32 mouse cellular contexts compared by ENCODE assay signal in genomic region chr2:156073725-156074124, GRCm38 (mm10). TPM values are rescaled to one million over a fixed set of nuclear protein-coding genes. Genes with fewer than 3 reads are reported as not detected.
DNase-seq lines count a peak whose midpoint lies in the region; TF ChIP-seq lines count a peak whose summit lies in the region.
"Had no signal": no experiment of that assay in that cellular context is flagged by ENCODE, and none has a peak within 500 bp of the region (broad histone marks: within the 10 kb centered on the region; RNA-seq: fewer than 3 reads in every experiment).

No protein-coding gene starts in this region.

- no peak overlapping the region for H3K4me3 ChIP-seq in heart, adult 2 months
- H3K4me3 ChIP-seq: embryonic facial prominence, embryonic 12.5 days; left cerebral cortex, adult 2 months; limb, embryonic 13.5 days had no signal

- no peaks in the 10 kb centered on the region for H3K4me1 ChIP-seq in heart, adult 2 months (ENCODE audit: control insufficient read depth, insufficient read depth, low read length)
- H3K4me1 ChIP-seq: embryonic facial prominence, embryonic 12.5 days; limb, embryonic 13.5 days had no signal

- H3K36me3 ChIP-seq in heart, adult 2 months (ENCODE audit: control insufficient read depth, insufficient read depth, low read length): no peaks in the 10 kb centered on the region

- 89% methylated on average over 15 of the region's 15 CpGs for WGBS in heart, adult 2 months

- TF ChIP-seq POLR2A in heart, adult 2 months (IDR thresholded peaks at IDR 0.05; ENCODE audit: insufficient read depth, low read depth, low read length): no peak

- DNase-seq in kidney, postnatal 10 days: peak; percentile 26
- DNase-seq in kidney, adult 18-20 months: no peak
- DNase-seq in heart, adult 2 months: peak; percentile 46 to 49
- peak; percentile 48 to 53 for DNase-seq in heart, postnatal 14 days
- peak; percentile 57 for DNase-seq in lung, postnatal 10 days
- DNase-seq in spleen, postnatal 14 days (ENCODE audit: low spot score in 2 of 2): no peak
- no peak for DNase-seq in ovary, postnatal 10 days (ENCODE audit: low spot score)
- no peak for DNase-seq in gastrocnemius, postnatal 4 days (ENCODE audit: low spot score in 2 of 2)
- DNase-seq: adrenal gland, postnatal 14 days; cerebellum, adult 11 months; cerebellum, adult 9-10 months; embryo, embryonic 11 days; gastrocnemius, postnatal 14 days; kidney, postnatal 25 days; midbrain, embryonic 14.5 days; spleen, adult 18-20 months; thymus, postnatal 14 days had no signal

- no peaks in the 10 kb centered on the region for H3K27me3 ChIP-seq in heart, adult 2 months (ENCODE audit: control insufficient read depth, insufficient read depth, low read length)
- H3K27me3 ChIP-seq: embryonic facial prominence, embryonic 12.5 days; limb, embryonic 13.5 days had no signal

- no peaks in the 10 kb centered on the region for H3K79me2 ChIP-seq in heart, adult 2 months (replicated peaks; ENCODE audit: control insufficient read depth, insufficient read depth, low read length)

- TF ChIP-seq CTCF in heart, adult 2 months (IDR thresholded peaks at IDR 0.05): no peak

- no peak overlapping the region for H3K27ac ChIP-seq in heart, adult 2 months
- H3K27ac ChIP-seq: embryonic facial prominence, embryonic 12.5 days; hindbrain, embryonic 14.5 days; left cerebral cortex, adult 2 months; limb, embryonic 13.5 days; macrophage had no signal

- TF ChIP-seq EP300 in heart, adult 2 months (IDR thresholded peaks at IDR 0.05; ENCODE audit: insufficient read depth, low read depth, low read length): no peak

- no peak overlapping the region for H3K9ac ChIP-seq in heart, adult 2 months (ENCODE audit: low read depth, low read length)
- H3K9ac ChIP-seq: embryonic facial prominence, embryonic 12.5 days; hindbrain, embryonic 14.5 days; limb, embryonic 13.5 days had no signal

- intact Hi-C loops in heart, adult 2 months (cut with DNase I): no loop called here
- intact Hi-C loops in heart, postnatal 14 days (cut with DNase I): no loop called here

RNA-seq across cellular contexts. Expression of gene Spag4, which starts 8.8 kb away (rescaled TPM):
- total RNA-seq in heart, adult 2 months (2021): 1 to 10 TPM in 1 of 2 experiments, under 1 TPM in 1; 0.99 to 1.8 TPM
- 1.7 and 2.4 TPM in 2 replicates for polyA plus RNA-seq in heart, adult 2 months (2012; rRNA removed)
- 1 to 10 TPM in 1 of 2 experiments, under 1 TPM in 1; 0.29 to 1.2 TPM for total RNA-seq in heart, postnatal 14 days (2021)
- 1 to 10 TPM in 1 of 2 experiments, under 1 TPM in 1; 0.49 to 1.1 TPM for total RNA-seq in gastrocnemius, postnatal 4 days (2021)
- polyA plus RNA-seq: macrophage had no signal

RNA-seq across cellular contexts. Expression of gene Fer1l4, which starts 21.0 kb away (rescaled TPM):
- total RNA-seq in heart, adult 2 months (2021): not detected
- polyA plus RNA-seq in heart, adult 2 months (2012; rRNA removed): 0.12 and 0.18 TPM in 2 replicates
- total RNA-seq in heart, postnatal 14 days (2021): not detected
- not detected for total RNA-seq in gastrocnemius, postnatal 4 days (2021)
- total RNA-seq: adrenal gland, postnatal 14 days; gastrocnemius, postnatal 14 days; layer of hippocampus, adult 18-20 months; layer of hippocampus, postnatal 10 days; left cerebral cortex, adult 2 months; left cerebral cortex, postnatal 36 days; megakaryocyte-erythroid progenitor cell, adult 5-6 weeks; monocyte, adult 5-6 weeks had no signal
- polyA plus RNA-seq: forebrain, embryonic 14.5 days; heart, postnatal 0 days; hindbrain, embryonic 14.5 days; limb, embryonic 13.5 days; liver, embryonic 11.5 days; liver, embryonic 16.5 days; macrophage; neural tube, embryonic 14.5 days had no signal

RNA-seq across cellular contexts. Expression of gene Cpne1, which starts 38.0 kb away (rescaled TPM):
- total RNA-seq in heart, adult 2 months (2021): 10 to 100 TPM in 1 of 2 experiments, 1 to 10 TPM in 1; 8.1 to 12.2 TPM
- polyA plus RNA-seq in heart, adult 2 months (2012; rRNA removed): 31.8 and 37.1 TPM in 2 replicates
- total RNA-seq in heart, postnatal 14 days (2021): 10 to 100 TPM; 20.7 to 23.5 TPM
- 10 to 100 TPM; 19.1 to 20.9 TPM for total RNA-seq in gastrocnemius, postnatal 4 days (2021)

RNA-seq across cellular contexts. Expression of gene Rbm12, which starts 38.1 kb away (rescaled TPM):
- 10 to 100 TPM; 11.4 TPM for total RNA-seq in heart, adult 2 months (2021)
- 12.0 and 13.6 TPM in 2 replicates for polyA plus RNA-seq in heart, adult 2 months (2012; rRNA removed)
- 10 to 100 TPM; 19.7 to 20.3 TPM for total RNA-seq in heart, postnatal 14 days (2021)
- 10 to 100 TPM; 25.3 to 27.4 TPM for total RNA-seq in gastrocnemius, postnatal 4 days (2021)

RNA-seq across cellular contexts. Expression of gene Gm28036, which starts 53.2 kb away (rescaled TPM):
- total RNA-seq in heart, adult 2 months (2021): 10 to 100 TPM; 11.9 to 13.5 TPM
- polyA plus RNA-seq in heart, adult 2 months (2012; rRNA removed): 2.8 and 3.4 TPM in 2 replicates
- 10 to 100 TPM; 14.9 to 15.6 TPM for total RNA-seq in heart, postnatal 14 days (2021)
- 10 to 100 TPM; 19.6 to 21.3 TPM for total RNA-seq in gastrocnemius, postnatal 4 days (2021)

Comparison
In these comparisons a context has a peak if more than half of its experiments do, and no peak if none do; other contexts are left out.
1. DNase-seq: peak in kidney, postnatal 10 days (single experiment), heart, adult 2 months (2 of 2), heart, postnatal 14 days (2 of 2) and lung, postnatal 10 days (single experiment); none in kidney, adult 18-20 months (single experiment), spleen, postnatal 14 days (0 of 2), ovary, postnatal 10 days (single experiment) and gastrocnemius, postnatal 4 days (0 of 2).